Mouse (Mus musculus): Measurements from ENCODE around the gene P3h2.

DNA sequence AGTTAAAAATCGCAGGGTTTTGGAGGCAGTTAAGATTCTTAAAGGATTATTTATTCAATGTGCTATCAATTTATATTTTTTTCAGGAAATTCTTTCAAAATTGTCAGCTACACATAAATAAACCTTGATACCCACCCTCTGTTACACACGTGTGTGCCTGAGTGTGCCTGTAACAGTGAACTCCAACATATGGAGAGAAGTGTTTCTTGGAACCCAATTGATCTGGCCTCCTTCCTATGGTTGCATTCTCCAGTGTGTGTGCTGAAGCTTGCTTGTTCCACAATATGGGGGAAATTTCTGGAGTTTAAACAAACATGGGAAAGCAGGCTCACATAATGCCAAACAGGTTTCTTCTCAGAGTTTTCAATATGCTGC is 63.7 kb downstream of the P3h2 start:
- TF ChIP-seq CTCF (IDR thresholded peaks at IDR 0.05; ENCODE audit: low read depth): no peak
- no peak for TF ChIP-seq EP300 (IDR thresholded peaks at IDR 0.05; ENCODE audit: low read depth)

Measured in heart, postnatal 0 days (tissue).